Mouse (Mus musculus): ENCODE data around the gene Arl4d. TPM values are rescaled to one million over a fixed set of nuclear protein-coding genes. Genes with fewer than 3 reads are reported as not detected.

The Arl4d gene
- polyA plus RNA-seq, 1 experiment from 2014 or later = 1.7 TPM

GRCm38 (mm10) chr11:101708482-101708881, 43.1 kb downstream of the Arl4d start:
- WGBS = 37% methylated on average over 5 of the region's 5 CpGs
- no peaks in the 10 kb centered on the region for H3K9me3 ChIP-seq (ENCODE audit: control insufficient read depth, low read length)
- no peak overlapping the region for H3K27ac ChIP-seq (replicated peaks; ENCODE audit: low read depth, low read length)
- no peaks in the 10 kb centered on the region for H3K27me3 ChIP-seq (ENCODE audit: control insufficient read depth, insufficient read depth, low read length)
- ATAC-seq (ENCODE audit: insufficient number of reproducible peaks, low FRiP score, low TSS enrichment, low read depth) (no peak), DNase-seq (ENCODE audit: low spot score) (no peak)
- no peaks in the 10 kb centered on the region for H3K36me3 ChIP-seq (ENCODE audit: control insufficient read depth, insufficient read depth, low read length)
- H3K9ac ChIP-seq (ENCODE audit: low read length) = no peak overlapping the region
- no peak overlapping the region for H3K4me2 ChIP-seq (ENCODE audit: low read depth, severe bottlenecking)
- no peak overlapping the region for H3K4me3 ChIP-seq (ENCODE audit: low read depth, low read length)
- H3K4me1 ChIP-seq (ENCODE audit: control insufficient read depth, insufficient read depth, low read length) = peaks cover 4% of the 10 kb centered on the region

- 89% methylated on average over 9 of the region's 9 CpGs for WGBS
- no peak overlapping the region for H3K4me3 ChIP-seq (ENCODE audit: low read depth, low read length)
- H3K9me3 ChIP-seq (ENCODE audit: control insufficient read depth, low read length) = no peaks in the 10 kb centered on the region
- H3K36me3 ChIP-seq (ENCODE audit: control insufficient read depth, insufficient read depth, low read length) = no peaks in the 10 kb centered on the region
- ATAC-seq (ENCODE audit: insufficient number of reproducible peaks, low FRiP score, low TSS enrichment, low read depth) (no peak), DNase-seq (ENCODE audit: low spot score) (no peak)
- no peak overlapping the region for H3K9ac ChIP-seq (ENCODE audit: low read length)
- no peaks in the 10 kb centered on the region for H3K4me1 ChIP-seq (ENCODE audit: control insufficient read depth, insufficient read depth, low read length)
- no peak overlapping the region for H3K4me2 ChIP-seq (ENCODE audit: low read depth, severe bottlenecking)
- no peaks in the 10 kb centered on the region for H3K27me3 ChIP-seq (ENCODE audit: control insufficient read depth, insufficient read depth, low read length)
- H3K27ac ChIP-seq (replicated peaks; ENCODE audit: low read depth, low read length) = no peak overlapping the region
These were observed 47.5 kb downstream of the Arl4d start for GRCm38 (mm10) chr11:101712811-101713210.

- ATAC-seq (ENCODE audit: insufficient number of reproducible peaks, low FRiP score, low TSS enrichment, low read depth) = no peak
- H3K4me1 ChIP-seq (ENCODE audit: control insufficient read depth, insufficient read depth, low read length) = no peaks in the 10 kb centered on the region
These were observed 48.7 kb downstream of the Arl4d start for GRCm38 (mm10) chr11:101714012-101714411.

More at GRCm38 (mm10) chr11:101714012-101714411, 48.7 kb downstream of the Arl4d start:
- no peak for DNase-seq (ENCODE audit: low spot score)
- Histone ChIP-seq H3K9me3 (ENCODE audit: control insufficient read depth, low read length) (no peaks in the 10 kb centered on the region), H3K9ac (ENCODE audit: low read length) (no peak overlapping the region), H3K4me2 (ENCODE audit: low read depth, severe bottlenecking) (no peak overlapping the region), H3K36me3 (ENCODE audit: control insufficient read depth, insufficient read depth, low read length) (no peaks in the 10 kb centered on the region), H3K4me3 (ENCODE audit: low read depth, low read length) (no peak overlapping the region), H3K27ac (replicated peaks; ENCODE audit: low read depth, low read length) (no peak overlapping the region), H3K27me3 (ENCODE audit: control insufficient read depth, insufficient read depth, low read length) (no peaks in the 10 kb centered on the region)
- WGBS = 73% methylated on average over 7 of the region's 7 CpGs

Other genes with a start within 250 kb of the Arl4d start
- gene Aarsd1, start 247.9 kb upstream of the Arl4d start, polyA plus RNA-seq (2014; fragmentation: Nextera tagmentation; extraction: Ambion mirVana) = 89.0 and 91.6 TPM in 2 replicates
- gene Gm27029, start 240.7 kb upstream of the Arl4d start, polyA plus RNA-seq (2014; fragmentation: Nextera tagmentation; extraction: Ambion mirVana) = 10.4 and 11.5 TPM in 2 replicates
- 13.3 and 14.4 TPM in 2 replicates for gene Rundc1, start 240.5 kb upstream of the Arl4d start, polyA plus RNA-seq (2014; fragmentation: Nextera tagmentation; extraction: Ambion mirVana)
- 4.3 and 4.5 TPM in 2 replicates for gene Ptges3l, start 240.2 kb upstream of the Arl4d start, polyA plus RNA-seq (2014; fragmentation: Nextera tagmentation; extraction: Ambion mirVana)
- 459 and 489 TPM in 2 replicates for gene Rpl27, start 223.2 kb upstream of the Arl4d start, polyA plus RNA-seq (2014; fragmentation: Nextera tagmentation; extraction: Ambion mirVana)
- 3.3 and 3.4 TPM in 2 replicates for gene Ifi35, start 217.1 kb upstream of the Arl4d start, polyA plus RNA-seq (2014; fragmentation: Nextera tagmentation; extraction: Ambion mirVana)
- gene Rnd2, start 200.5 kb upstream of the Arl4d start, polyA plus RNA-seq (2014; fragmentation: Nextera tagmentation; extraction: Ambion mirVana) = 4.7 and 4.8 TPM in 2 replicates
- gene Vat1, start 199.3 kb upstream of the Arl4d start, polyA plus RNA-seq (2014; fragmentation: Nextera tagmentation; extraction: Ambion mirVana) = 17.7 and 19.3 TPM in 2 replicates
- 23.2 and 23.3 TPM in 2 replicates for gene Brca1, start 113.6 kb upstream of the Arl4d start, polyA plus RNA-seq (2014; fragmentation: Nextera tagmentation; extraction: Ambion mirVana)
- gene Nbr1, start 113.4 kb upstream of the Arl4d start, polyA plus RNA-seq (2014; fragmentation: Nextera tagmentation; extraction: Ambion mirVana) = 64.1 and 69.6 TPM in 2 replicates
- 0.67 and 1.3 TPM in 2 replicates for gene Tmem106a, start 83.3 kb upstream of the Arl4d start, polyA plus RNA-seq (2014; fragmentation: Nextera tagmentation; extraction: Ambion mirVana)
- not detected in 2 replicates for gene Gm11634, start 66.3 kb upstream of the Arl4d start, polyA plus RNA-seq (2014; fragmentation: Nextera tagmentation; extraction: Ambion mirVana)
- gene Rdm1, start 38.3 kb upstream of the Arl4d start, polyA plus RNA-seq (2014; fragmentation: Nextera tagmentation; extraction: Ambion mirVana) = 30.0 and 31.0 TPM in 2 replicates
- gene Dhx8, start 67.4 kb downstream of the Arl4d start, polyA plus RNA-seq (2014; fragmentation: Nextera tagmentation; extraction: Ambion mirVana) = 52.0 and 61.8 TPM in 2 replicates
- gene Etv4, start 119.8 kb downstream of the Arl4d start, polyA plus RNA-seq (2014; fragmentation: Nextera tagmentation; extraction: Ambion mirVana) = 27.6 and 29.3 TPM in 2 replicates
- 10.7 and 12.6 TPM in 2 replicates for gene Meox1, start 228.8 kb downstream of the Arl4d start, polyA plus RNA-seq (2014; fragmentation: Nextera tagmentation; extraction: Ambion mirVana)

Measured in limb, embryonic 11.5 days (tissue).